Mouse (Mus musculus): ENCODE data around the gene Duxf3.
A peak's percentile ranks its signal among the peaks of the same experiment; 100 is the strongest.
"Not testable (repeated sequence)": the region's sequence is repeated elsewhere in the genome, so short reads cannot be mapped to it uniquely, and the experiment has no call there.

The Duxf3 gene

GRCm38 (mm10) chr10:58232641-58232969 is at the start of gene Duxf3:
TSS of gene Duxf3 (minus strand) at chr10:58232675.
- not testable (repeated sequence) for DNase-seq

DNA sequence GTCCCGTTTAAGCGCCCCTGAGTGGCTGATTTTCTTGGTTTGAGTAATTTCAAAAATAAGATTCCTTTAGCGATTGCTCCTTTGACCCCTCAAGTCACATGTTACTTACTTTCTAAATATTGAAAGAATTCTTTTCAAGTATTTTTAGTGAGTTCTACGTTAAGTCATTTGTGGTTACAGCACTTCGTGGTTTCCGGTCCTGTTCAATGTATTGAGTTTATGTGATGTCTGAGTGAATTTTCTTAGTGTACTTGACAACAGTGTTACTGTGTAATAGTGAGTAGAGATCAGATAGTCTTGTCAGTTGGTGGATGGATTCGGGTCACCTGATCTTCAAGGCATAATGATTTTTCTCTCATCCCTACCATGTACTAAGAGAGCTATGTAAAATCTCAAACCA is 49.8 kb upstream of the Duxf3 start:
- no peak for DNase-seq

GRCm38 (mm10) chr10:58258466-58258865 is 26.0 kb upstream of the Duxf3 start:
- DNase-seq = no peak

DNA sequence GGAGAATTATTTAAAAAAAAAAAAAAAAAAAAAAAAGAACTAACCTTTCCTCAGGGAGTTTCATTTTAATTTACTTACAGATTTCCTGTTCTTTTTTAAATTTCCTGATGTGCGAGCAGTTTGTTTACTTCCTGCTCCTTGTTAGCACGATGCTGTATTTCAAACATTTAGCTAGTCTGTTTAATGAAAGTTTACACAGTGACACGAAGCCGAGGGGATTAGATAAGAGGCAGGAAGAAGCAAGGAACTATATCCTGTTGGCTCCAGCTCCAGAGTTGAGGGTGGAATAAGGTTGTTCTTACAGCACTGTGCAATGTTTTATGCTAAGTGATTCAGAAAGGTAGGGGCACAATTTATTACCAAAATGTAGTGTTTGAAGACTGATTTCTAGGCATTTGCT is 23.5 kb upstream of the Duxf3 start:
- no peak for DNase-seq

GRCm38 (mm10) chr10:58255213-58255892 is 22.9 kb upstream of the Duxf3 start, which contains the start of gene Gcc2:
TSS of gene Gcc2 (plus strand) at chr10:58255497.
- peak; percentile 88 to 94 for DNase-seq

GRCm38 (mm10) chr10:58254635-58255175 is 22.2 kb upstream of the Duxf3 start:
- no peak for DNase-seq

DNA sequence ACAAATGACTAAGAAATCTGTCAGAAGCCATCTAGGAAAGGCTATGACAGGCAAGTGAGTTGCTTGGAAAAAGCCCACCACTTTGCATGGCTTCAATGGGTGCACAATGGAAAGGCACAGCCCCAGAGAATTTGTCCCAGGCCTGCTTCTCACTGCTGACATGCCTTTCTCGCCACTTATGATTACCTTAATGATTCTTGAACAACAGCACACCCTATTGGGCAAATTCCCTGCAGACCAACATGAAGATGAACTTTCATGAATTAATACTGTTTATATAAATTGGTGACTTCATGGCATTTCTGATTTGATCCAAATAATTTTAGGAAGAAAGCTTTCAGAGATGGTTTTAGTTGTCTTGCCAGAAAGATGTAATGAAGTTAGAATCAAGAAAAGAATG is 17.1 kb upstream of the Duxf3 start:
- DNase-seq = no peak

GRCm38 (mm10) chr10:58238984-58239740 is 6.7 kb upstream of the Duxf3 start:
- DNase-seq = peak in 1 of 2 experiments; percentile 40

- DNase-seq = no peak
Observed at GRCm38 (mm10) chr10:58236613-58237012, 4.1 kb upstream of the Duxf3 start, which contains the start of gene Gm4981. TSS of gene Gm4981 (minus strand) at chr10:58236701.

GRCm38 (mm10) chr10:58234985-58235384 is 2.5 kb upstream of the Duxf3 start:
- not testable (repeated sequence) for DNase-seq

GRCm38 (mm10) chr10:58233740-58234121 is 1.3 kb upstream of the Duxf3 start:
- not testable (repeated sequence) for DNase-seq

DNA sequence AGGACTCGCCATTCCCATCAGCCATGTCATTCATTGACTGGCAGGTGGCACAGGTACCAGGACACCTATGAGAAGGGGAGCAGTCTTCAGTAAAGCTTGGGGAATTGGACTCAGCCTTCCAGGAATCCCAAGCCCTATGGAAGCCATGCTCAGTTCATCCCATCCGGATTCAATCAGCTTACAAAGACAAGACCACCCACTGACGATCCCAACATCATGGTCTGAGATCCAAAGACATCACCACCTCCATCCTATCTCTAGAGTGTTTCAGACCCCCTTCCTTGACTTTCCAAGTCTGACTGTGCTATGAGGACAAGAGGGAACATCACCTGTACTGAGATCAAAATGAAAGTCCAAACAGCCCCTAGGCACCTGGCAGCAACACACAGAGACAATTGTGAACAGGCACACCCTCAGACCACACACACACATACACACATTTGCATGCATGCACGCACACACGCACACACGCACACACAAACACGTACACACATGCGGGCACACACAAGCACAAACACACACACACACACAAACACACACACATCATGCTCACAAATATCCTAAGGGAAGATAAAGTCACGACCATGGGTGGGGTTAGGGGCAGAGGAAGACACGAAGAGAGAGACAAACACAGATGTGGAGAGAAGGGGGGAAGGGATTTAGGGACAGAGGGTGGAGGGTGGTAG is 722 bp upstream of the Duxf3 start:
- DNase-seq = peak in 1 of 2 experiments; percentile 24

DNA sequence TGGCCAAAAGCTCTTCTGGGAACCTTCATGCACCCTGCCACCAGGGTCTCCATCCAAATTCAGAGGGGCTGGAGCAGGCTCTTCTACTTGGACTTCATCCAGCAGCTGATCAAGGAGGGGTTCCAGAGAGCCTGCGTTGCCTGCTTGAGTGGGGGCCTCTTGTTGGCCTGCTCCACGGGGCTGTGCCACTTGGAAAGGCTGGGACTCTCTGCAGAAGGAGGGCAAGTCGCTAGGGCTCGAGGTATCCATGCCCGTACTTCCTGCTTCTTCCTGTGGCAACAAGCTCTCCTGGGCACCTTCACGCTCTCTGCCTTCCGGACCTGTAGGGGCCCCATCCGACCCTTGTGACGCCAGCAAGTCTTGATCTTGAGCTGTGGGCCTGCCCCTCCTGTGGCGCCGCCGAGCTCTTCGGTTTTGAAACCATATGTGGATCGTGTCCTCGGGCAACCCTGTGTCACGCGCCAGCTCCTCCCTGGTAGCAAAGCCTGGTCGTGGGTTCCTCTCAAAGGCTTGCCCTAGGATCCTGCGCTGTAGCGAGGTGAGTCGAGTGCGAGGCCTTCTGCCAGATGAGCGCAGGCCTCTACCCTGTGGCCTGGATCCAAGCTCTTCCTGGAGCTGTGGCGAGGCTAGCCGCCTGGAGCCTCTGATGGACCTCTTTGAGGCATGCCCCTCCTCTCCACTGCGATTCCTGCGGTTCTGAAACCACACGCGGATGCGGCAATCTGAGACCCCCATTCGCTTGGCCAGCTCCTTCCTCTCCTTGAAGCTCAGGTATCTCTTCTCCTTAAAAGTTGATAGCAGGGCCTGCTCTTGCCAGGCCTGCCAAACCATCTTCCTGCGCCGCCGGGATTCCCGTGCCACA is 465 bp downstream of the Duxf3 start:
- DNase-seq = peak; percentile 66 to 74

DNA sequence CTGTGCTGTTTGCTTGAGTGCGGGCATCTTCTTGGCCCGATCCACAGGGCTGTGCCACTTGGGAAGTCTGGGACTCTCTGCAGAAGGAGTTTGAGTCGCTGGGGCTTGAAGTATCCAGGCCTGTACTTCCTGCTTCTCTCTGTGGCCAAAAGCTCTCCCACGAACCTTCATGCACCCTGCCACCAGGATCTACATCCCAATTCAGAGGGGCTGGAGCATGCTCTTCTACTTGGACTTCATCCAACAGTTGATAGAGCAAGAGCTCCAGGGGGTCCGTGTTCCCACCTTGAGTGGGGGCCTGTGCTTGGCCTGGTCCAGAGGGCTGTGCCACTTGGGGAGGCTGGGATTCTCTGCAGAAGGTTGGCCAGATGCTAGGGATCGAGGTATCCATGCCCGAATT is 1.4 kb downstream of the Duxf3 start:
- DNase-seq = peak in 1 of 2 experiments; percentile 41

GRCm38 (mm10) chr10:58230021-58230420 is 2.5 kb downstream of the Duxf3 start:
- DNase-seq = not testable (repeated sequence)

DNA sequence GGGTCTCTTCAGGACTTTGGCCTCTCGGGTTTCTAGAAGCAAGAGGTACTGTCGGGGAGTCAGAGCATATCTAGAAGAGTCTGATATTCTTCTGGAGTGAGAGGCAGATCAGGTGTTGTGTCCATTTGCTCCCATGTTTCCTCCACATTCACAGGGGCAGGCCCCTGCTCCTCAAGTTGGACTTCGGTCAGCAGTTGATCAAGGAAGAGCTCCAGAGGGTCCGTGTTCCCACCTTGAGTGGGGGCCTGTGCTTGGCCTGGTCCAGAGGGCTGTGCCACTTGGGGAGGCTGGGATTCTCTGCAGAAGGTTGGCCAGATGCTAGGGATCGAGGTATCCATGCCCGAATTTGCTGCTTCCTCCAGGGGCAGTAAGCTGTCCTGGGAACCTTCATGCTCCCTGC is 4.7 kb downstream of the Duxf3 start:
- peak in 1 of 2 experiments; percentile 41 for DNase-seq

DNA sequence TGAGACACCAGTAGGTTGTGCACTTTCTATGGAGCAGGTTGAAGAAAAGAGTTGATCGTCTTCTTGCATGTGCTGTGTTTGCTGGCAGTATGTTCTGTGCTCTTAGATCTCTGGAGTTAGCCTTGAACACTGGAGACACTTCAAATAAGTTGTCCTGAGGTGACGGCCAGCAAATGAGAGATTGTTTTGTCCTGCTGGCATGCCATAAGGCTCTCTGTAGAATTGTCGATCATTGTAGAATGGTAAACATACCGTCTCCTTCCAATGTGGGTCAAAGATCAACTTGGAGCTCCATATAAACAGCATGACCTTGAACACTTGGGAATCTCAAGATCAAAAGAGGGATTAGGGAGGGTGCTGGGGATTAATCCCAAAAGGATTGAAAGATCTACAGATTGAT is 6.1 kb downstream of the Duxf3 start:
- DNase-seq = not testable (repeated sequence)

DNA sequence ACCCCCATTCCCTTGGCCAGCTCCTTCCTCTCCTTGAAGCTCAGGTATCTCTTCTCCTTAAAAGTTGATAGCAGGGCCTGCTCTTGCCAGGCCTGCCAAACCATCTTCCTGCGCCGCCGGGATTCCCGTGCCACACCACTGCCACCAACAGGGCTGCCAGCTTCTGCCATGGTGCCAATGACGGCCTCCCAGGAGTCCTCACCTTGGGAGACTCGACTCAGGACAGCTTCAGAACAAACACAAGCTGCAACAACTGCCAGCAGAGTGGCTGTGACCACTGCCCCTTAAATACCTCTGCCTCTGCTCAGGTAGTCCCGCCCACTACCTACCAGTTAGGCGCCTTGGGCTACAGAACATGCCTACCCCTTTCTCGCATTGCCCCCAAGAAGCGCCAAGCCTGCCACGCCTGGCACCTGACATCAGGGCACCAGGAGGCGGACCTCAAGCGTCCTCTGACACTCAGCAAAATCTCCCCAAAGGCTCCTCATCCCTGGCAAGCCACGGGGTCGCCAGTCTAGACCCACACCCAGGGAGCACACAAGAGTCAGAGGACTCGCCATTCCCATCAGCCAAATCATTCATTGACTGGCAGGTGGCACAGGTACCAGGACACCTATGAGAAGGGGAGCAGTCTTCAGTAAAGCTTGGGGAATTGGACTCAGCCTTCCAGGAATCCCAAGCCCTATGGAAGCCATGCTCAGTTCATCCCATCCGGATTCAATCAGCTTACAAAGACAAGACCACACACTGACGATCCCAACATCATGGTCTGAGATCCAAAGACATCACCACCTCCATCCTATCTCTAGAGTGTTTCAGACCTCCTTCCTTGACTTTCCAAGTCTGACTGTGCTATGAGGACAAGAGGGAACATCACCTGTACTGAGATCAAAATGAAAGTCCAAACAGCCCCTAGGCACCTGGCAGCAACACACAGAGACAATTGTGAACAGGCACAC is 7.4 kb downstream of the Duxf3 start, which contains the start of gene AW822073:
Gene AW822073 (minus strand): TSS at position 104 of the 959 bp plus-strand sequence.
- DNase-seq = peak in 1 of 2 experiments; percentile 43

DNA sequence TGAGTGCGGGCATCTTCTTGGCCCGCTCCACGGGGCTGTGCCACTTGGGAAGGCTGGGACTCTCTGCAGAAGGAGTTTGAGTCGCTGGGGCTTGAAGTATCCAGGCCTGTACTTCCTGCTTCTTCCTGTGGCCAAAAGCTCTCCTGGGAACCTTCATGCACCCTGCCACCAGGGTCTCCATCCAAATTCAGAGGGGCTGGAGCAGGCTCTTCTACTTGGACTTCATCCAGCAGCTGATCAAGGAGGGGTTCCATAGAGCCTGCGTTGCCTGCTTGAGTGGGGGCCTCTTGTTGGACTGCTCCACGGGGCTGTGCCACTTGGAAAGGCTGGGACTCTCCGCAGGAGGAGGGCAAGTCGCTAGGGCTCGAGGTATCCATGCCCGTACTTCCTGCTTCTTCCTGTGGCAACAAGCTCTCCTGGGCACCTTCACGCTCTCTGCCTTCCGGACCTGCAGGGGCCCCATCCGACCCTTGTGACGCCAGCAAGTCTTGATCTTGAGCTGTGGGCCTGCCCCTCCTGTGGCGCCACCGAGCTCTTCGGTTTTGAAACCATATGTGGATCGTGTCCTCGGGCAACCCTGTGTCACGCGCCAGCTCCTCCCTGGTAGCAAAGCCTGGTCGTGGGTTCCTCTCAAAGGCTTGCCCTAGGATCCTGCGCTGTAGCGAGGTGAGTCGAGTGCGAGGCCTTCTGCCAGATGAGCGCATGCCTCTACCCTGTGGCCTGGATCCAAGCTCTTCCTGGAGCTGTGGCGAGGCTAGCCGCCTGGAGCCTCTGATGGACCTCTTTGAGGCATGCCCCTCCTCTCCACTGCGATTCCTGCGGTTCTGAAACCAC is 8.3 kb downstream of the Duxf3 start:
- peak; percentile 59 to 67 for DNase-seq

DNA sequence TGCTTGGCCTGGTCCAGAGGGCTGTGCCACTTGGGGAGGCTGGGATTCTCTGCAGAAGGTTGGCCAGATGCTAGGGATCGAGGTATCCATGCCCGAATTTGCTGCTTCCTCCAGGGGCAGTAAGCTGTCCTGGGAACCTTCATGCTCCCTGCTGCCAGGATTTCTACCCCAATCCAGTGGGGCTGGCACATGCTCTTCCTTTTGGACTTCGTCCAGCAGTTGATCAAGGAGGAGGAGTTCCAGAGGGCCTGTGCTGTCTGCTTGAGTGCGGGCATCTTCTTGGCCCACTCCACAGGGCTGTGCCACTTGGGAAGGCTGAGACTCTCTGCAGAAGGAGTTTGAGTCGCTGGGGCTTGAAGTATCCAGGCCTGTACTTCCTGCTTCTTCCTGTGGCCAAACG is 9.3 kb downstream of the Duxf3 start:
- not testable (repeated sequence) for DNase-seq

All from thymus, postnatal 36 days (tissue).